Mouse (Mus musculus): ENCODE results near the gene Gm3839. TPM values are rescaled to one million over a fixed set of nuclear protein-coding genes. Genes with fewer than 3 reads are reported as not detected.

Gene Gm3839
- polyA plus RNA-seq (2015; fragmentation: Illumina TruSeq; extraction: RNeasy Lipid Tissue Mini Kit (QIAGEN cat#74804); ENCODE audit: insufficient read depth, low read depth, low replicate concordance) = not detected

DNA sequence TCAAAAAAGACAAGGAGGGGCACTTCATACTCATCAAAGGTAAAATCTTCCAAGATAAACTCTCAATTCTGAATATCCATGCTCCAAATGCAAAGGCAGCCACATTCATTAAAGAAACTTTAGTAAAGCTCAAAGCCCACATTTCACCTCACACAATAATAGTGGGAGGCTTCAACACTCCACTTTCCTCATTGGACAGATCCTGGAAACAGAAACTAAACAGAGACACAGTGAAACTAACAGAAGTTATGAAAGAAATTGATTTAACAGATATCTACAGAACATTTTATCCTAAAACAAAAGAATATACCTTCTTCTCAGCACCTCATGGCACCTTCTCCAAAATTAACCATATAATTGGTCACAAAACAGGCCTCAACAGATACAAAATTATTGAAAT, at the start of gene Gm3839:
Gm3839 (minus strand) TSS at position 101 of the 400 bp plus-strand sequence.

Other genes with a start within 250 kb of the Gm3839 start
- gene Fhit, start 194.7 kb downstream of the Gm3839 start, polyA plus RNA-seq (2015; fragmentation: Illumina TruSeq; extraction: RNeasy Lipid Tissue Mini Kit (QIAGEN cat#74804); ENCODE audit: insufficient read depth, low read depth, low replicate concordance) = not detected
- 9.4 TPM for gene Ptprg, start 196.8 kb upstream of the Gm3839 start, polyA plus RNA-seq (2015; fragmentation: Illumina TruSeq; extraction: RNeasy Lipid Tissue Mini Kit (QIAGEN cat#74804); ENCODE audit: insufficient read depth, low read depth, low replicate concordance)

All from pancreas, adult 10 weeks (tissue).